Mouse (Mus musculus) ovary, postnatal 36 days (tissue): ENCODE results near the gene Lpar3.

ENCODE experiments used
- DNase-seq: peaks from one replicate; pipeline ENCODE4 v3.0.0; 2022; ENCODE audit warnings: low spot score, mixed read lengths

The Lpar3 gene

GRCm38 (mm10) chr3:146220776-146221486 is at the start of gene Lpar3:
Gene Lpar3, plus strand, starts transcription at chr3:146220963.
- DNase-seq, result peak; percentile 78

DNA sequence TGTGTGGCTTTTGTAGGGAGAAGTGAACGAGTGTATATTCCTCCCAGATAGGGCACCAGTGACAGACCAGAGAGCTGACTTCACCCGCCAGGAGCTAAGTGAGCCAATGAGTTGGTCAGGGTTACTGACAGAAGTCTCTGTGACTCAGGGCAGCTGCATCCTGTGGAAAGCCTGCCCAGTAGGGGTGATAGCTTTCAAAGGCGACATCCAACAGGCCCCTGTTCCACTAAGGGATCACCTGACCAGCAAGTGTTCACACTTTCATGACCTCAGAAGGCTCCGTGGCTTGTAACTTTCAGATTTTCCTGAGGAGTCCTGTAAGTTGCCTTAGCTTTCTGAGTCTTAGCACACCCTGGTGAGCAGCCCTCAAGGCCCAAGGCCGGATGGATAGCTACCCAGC is 47.7 kb upstream of the Lpar3 start:
- DNase-seq, result no peak

DNA sequence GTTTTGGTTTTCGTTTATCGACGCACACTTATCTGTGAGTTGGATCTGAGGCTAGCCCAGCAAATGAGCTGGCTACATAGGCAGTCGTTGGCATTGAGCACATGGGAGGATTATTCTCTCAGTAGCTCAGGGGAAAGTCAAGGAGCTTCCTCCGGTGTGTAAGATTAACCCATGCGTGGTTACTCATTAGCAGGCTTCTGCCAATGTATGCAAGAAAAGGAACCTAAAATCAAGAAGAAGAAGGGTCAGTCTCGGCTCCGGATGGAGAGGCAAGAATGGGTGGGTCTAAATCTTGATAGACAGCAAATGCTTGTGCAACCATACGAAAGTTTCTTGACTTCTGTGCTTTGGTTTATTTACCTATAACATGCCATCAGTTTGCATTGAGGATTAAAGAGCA is 46.5 kb upstream of the Lpar3 start:
- DNase-seq, result no peak

DNA sequence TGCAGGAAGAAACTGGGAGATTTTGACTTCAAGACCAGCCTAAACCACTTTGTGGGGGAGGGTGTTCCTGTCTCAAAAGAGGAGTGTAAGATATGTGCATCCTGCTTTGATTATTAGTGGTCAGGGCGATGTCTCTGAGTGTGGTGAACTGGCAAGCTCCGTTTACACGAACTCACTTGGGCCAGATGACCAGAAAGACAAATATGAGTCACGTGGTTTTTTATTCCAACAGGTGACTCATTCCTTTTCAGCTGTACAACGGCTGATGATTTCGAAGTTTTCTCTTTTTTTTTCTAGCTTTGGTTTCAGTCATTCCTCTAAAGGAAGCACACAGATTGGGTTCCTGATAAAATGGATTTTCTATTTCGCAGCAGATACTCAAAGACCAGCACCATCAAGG is 43.5 kb upstream of the Lpar3 start:
- DNase-seq, result no peak

- peak; percentile 76 for DNase-seq
Measured at GRCm38 (mm10) chr3:146177748-146178582, 42.8 kb upstream of the Lpar3 start.

GRCm38 (mm10) chr3:146180341-146180740 is 40.4 kb upstream of the Lpar3 start:
- DNase-seq, result no peak

DNA sequence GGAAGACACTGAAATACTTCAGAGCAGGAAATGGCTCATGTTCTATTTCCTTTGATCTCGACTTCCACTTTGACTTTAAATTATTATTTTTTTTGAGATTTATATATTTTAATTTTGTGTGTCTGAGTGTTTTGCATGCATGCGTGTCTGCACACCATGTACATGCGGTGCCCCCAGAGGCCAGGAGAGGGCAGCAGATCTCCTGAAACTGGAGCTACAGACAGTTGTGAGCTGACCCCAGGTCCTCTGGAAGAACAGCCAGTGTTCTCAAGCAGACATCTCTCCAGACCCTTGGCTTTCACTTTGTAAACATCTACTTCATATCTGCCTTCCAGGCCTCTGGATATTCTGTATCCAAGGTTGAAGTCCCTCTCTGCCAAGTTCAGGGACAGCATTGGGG is 39.8 kb upstream of the Lpar3 start:
- peak; percentile 49 for DNase-seq

DNA sequence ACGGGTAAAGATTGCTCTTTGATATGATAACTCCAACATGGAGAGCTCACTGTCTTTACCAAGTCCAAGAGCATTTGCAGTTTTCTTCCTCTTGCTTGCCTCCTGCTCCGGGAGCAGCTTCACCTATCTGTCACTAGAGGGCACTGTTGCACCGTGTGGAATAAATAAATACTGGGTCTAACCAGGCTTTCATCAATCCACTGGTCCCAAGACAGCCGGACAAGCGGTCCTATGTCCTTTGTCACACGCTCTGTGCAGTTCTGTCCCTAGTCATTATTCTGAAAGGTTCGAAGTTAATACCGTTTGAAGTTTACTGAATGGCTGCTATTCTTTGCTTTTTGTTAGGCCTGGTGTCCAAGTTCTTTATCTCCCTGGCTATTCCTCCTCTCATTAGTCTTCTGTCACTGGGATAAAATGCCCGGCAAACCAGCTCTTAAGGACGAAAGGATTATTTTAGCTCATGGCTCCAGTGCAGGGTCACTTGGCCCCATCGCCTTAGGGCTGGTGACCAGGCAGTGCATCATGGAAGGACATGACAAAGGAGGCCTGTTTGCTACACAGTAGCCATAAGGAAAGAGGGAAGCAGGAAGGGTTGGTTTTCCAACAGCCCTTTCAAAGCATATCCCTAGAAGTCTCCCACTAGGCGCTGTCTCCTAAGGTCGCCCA is 35.6 kb upstream of the Lpar3 start:
- peak; percentile 31 for DNase-seq

GRCm38 (mm10) chr3:146186033-146186432 is 34.7 kb upstream of the Lpar3 start:
- no peak for DNase-seq

DNA sequence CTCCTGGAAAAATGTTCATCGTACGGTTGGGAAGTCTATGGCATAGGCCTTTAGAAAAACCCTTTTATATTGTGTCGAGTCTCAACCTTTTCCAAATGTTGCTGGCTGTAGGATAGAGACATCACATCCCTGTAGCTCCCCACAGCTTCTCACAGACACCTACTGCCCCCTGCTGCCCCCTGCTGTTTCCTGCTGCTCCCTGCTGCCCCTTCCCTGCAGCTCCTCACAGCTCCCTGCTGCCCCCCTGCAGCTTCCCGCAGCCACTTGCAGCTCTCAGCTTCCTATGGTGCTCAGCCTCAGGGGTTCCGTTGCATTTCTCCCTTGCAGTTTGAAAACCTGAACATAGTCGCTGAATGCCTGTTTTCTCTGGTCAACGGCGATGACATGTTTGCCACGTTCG is 30.8 kb upstream of the Lpar3 start:
- DNase-seq, result no peak

DNA sequence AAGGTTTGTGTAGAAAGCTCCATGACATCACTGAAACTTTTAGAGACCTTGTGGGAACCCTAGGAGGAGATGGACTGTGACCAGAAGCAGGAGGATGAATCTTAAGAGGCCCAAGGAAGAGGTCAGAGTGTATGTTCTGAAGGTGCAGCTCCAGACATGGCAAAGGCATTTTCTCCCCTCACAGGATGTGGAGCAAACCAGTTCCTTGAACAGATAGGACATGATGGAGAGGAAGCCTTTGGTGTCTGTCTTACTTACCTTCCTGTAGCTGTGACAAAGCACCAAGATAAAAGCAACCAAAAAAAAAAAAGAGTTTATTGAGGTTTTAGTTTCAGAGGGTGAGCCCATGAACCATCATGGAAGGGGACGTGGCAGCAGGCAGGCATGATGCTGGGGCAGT is 28.3 kb upstream of the Lpar3 start:
- no peak for DNase-seq

DNA sequence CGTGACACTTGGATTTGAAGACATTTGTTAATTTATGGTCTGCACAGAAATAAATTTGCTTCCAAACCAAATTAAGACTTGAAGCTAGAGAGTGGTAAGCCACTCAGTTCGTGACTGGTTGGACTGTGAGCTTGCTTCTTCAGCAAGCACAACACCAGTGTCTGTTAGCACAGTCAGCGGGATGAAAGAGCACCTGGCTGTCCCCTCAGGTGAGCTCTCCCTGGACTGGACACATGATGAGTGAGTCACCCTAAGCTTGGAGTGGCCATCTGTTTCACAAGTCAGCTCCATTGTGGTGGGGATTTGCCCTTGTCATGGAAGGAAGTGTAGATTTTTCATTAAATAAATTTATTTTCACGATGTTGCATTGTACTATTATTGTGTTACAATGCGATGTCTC is 25.6 kb upstream of the Lpar3 start:
- DNase-seq, result no peak

GRCm38 (mm10) chr3:146196301-146196700 is 24.5 kb upstream of the Lpar3 start:
- no peak for DNase-seq

- no peak for DNase-seq
Measured at GRCm38 (mm10) chr3:146196780-146197743, 23.7 kb upstream of the Lpar3 start.

GRCm38 (mm10) chr3:146197785-146198184 is 23.0 kb upstream of the Lpar3 start:
- DNase-seq, result no peak

- no peak for DNase-seq
Measured at GRCm38 (mm10) chr3:146198803-146199481, 21.8 kb upstream of the Lpar3 start.

DNA sequence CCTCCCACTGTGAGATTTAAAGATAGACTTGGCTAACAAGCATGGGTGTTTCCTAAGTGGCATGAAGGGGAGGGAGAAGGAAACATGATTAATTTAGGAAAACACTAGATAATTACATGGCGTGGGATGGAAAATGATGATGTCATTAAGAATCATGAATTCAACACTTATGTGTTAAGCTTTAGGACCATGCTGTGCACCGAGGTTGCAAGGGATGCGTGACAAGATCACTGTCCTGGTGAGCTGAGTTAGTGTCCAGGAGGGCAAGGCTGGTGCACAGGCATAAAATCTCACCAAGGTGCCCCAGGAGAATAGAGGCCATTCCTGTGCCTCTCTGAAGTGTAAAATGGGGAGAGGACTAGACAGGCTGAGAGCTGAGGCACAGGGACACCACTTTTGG is 21.3 kb upstream of the Lpar3 start:
- no peak for DNase-seq

DNA sequence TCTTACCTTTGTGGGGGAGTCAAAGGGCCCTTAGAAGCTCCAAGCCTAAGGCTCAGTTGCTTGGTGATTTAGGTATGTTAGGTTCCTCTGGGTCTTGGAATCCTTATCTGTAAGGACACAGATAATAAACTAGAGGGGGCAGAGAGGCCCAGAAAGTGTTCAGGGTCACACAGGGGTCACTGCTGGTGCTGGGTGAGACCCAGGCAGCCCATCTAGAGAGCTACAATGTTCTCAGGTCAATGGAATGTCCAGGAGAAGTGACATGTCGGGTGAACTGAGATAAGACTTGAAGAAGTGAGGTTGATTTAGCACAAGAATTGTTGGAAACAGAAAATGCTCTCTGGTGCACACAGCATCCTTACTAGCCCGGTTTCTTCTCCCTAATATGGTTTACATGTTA is 16.4 kb upstream of the Lpar3 start:
- no peak for DNase-seq

DNA sequence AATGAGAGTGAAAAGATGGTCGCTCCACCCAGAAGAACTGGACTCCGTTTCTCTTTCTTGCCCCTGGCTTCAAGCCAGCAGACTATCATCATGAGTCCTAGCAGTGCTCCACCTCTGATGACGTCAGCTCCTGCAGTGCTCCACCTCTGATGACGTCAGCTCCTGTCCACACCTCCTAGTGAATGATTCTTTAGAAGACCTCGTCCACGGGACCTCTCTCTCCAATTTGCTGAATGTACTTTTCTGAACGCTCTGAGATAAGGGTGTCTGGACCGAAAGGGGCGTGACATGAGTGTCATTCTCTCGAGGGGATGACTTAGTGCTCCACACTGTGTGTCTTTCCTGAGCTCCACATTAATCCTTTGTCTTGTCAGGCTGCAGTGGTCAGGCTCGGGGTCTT is 15.5 kb upstream of the Lpar3 start:
- no peak for DNase-seq

DNA sequence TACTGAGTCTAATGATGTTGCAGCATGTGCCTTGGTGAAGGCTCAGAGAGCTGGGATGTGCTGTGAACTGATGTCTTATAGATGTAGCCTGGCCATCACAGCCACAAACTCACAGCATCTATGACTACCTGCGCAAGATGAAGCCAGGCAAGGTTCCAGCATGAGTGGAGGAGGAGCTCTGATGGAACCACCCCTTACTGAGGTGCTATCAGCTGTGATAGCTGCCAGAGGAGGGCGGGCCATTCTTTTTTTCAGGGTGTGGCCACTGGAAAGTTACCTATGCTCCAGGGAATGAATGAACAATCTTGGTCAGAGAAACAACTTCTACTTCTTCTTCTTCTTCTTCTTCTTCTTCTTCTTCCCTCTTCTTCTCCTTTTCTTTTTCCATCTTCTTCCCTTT is 14.1 kb upstream of the Lpar3 start:
- DNase-seq, result no peak

DNA sequence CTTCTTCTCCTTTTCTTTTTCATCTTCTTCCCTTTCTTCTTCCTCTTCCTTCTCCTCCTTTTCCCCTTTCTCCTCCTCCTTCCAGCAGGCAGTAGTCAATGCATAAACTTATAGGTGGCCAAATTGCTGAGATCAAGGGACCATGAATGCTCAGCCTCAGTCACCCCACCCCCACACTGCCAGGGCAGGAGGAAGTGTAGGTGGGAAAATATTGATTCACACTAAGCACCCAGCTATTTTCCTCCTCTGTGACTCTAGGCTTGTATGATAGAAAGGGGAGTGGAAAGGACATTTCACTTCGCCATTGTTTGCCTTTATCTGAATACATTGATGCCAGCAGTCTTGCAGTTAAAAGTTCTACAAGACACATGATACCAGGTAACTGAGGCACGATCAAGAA is 13.3 kb upstream of the Lpar3 start:
- no peak for DNase-seq
